Mouse (Mus musculus) adrenal gland, postnatal 36 days (tissue): Measurements from ENCODE around the gene Elavl2. TPM values are rescaled to one million over a fixed set of nuclear protein-coding genes. Genes with fewer than 3 reads are reported as not detected.

Experiments
- DNase-seq, 2 experiments: peaks; one replicate each; pipeline ENCODE4 v3.0.0; 2021; ENCODE audit warnings: mixed read lengths in 1 of 2
- long read RNA-seq, 2 experiments: library from polyadenylated mRNA; stranded (forward); transcript quantifications; one replicate each; pipeline ENCODE4 v2.0.0; 2021; ENCODE audit warnings: borderline sequencing depth in 2 of 2
- total RNA-seq, 2 experiments: library from RNA; stranded (reverse); gene quantifications; 2 replicates each; pipeline ENCODE4 v1.2.3; 2021

The Elavl2 gene
- total RNA-seq, result 1 to 10 TPM in 1 of 2 experiments, under 1 TPM in 1; 0.23 to 1.8 TPM
- long read RNA-seq, experiment 1, result 0 reads
- long read RNA-seq, experiment 2, result 0 reads

DNA sequence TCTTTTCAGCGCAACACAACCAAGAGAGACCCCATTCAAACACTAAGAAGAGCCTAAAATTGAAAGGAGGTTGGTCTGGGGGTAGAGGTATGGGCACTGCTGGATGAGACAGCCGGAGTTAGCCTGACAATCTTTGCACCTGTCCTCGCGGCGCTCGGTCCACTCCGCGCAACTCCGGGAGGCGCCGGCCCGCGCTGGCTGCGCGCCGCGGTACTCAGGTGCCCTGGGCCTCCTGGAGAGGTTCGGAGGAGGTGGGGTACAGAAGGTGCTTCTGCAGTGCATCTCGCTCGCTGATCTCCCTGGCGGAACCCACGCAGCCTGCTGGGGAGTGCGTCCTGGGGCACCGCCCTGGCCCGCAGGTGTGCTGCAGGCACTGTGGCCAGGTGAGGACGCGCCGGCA lies at the start of gene Elavl2:
Gene Elavl2, minus strand, starts transcription at position 363 of the 400 bp plus-strand sequence.
- no peak for DNase-seq

DNA sequence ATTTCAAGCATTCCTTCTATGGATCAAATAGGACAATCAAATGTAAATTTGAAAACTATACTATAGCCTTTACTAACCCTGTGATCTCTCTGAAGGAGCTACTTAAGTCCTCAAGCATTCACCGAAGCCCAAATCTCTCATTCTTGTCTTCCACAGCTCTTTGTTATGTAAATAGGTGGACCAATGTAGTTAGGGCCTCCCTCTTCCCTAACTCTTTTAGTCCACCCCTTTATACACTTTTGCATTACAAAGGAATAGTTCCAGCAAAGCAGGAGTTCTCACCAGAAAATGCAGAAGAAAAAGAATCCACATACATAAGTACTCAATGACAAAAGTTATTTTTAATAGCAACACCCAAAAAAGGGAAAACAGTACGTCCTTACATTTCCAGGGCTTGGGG lies 47.3 kb upstream of the Elavl2 start:
- no peak for DNase-seq

DNA sequence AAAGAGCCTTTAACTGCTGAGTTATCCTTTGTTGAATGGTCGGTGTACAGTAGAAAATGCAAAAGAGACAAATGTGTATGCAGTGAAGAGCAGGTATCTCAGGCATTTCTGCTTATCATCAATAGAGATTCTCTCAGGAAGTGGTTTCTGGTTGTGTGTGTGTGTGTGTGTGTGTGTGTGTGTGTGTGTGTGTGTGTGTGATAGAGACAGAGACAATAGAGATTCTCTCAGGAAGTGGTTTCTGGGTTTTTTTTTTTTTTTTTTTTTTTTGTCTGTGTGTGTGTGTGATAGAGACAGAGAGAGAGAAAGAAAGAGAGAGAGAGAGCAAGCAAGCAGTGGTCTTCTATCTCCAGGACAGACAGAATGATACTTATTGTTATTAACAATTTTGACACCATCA lies 15.0 kb upstream of the Elavl2 start:
- DNase-seq, result no peak

DNA sequence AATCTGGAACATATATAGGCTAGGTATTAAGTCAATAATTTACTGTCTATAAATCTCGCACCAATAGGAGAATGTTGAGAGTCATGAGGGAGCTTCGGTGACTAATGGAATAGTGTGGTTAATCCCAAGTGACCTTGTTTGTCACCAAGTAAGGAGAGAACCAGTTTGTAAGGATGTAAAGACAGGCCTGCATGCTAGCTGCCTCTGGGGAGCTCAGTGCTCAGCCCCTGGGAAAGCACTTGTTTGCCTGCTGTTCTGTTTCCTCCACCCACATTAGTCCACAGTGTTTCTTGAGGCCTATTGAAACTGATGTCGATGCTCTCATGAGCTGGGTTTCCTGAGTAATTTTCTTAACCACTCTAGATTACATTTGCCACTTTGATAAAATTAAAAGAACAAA lies 4.5 kb upstream of the Elavl2 start:
- no peak for DNase-seq

DNA sequence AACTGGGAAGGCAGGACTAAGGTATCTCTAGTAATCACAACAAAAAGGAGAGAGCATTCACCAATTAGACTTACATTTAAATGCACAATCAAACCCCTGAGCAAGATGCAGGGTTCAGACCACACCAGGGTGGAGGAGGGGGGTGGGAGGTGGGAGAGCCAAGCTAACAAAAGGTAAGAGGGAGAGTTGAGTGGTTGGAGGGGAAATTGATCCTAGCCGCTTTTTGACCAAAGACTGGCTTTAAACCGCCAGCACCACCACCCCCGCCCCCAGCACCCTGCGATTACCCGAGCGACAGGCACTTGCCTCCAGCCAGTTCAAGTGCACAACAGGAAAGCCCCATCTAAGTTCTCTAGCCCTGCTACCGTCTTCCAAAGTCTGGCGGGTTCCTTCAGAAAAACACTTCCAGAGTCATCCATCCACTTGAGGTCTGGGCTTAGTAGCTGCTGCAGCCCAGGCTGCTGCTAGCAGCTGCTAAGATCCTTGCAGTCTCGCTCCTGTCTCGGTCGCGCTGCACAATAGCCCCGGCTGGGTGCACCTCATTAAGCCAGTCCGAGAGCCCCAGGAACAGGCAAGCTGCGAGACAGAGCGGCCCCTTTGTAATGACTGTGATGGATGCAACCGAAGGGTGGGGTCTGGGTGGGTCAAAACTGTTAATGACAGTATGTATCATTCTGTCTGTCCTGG lies 932 bp downstream of the Elavl2 start:
- no peak for DNase-seq

DNA sequence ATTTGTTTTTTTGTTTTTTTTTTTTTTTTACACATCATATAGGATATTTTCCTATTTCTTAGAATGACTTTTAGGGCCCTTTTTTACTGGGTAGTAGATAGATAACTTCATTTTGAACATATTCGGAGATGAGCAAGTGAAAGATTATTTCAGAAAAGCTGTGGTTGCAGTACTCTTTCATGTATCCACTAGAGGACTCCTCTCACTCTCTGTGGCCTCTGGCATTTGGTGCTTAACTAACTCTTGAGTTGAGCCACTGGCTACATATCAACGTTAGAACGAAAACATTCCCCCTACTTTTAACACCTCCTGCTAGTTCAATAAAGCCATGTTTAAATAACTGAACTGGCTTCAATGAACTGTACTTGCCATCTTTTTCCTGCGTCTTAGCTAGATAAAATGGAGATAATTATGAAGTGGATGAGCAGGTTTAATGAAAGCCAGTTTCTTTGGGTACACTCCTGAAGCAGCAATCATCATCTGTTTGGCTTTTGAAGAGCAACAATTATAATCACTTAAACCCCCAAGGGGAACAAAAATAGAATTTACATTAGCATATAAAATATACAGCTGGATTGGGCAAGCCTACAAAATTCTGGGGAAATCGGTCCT lies 8.5 kb downstream of the Elavl2 start:
- DNase-seq, result no peak

DNA sequence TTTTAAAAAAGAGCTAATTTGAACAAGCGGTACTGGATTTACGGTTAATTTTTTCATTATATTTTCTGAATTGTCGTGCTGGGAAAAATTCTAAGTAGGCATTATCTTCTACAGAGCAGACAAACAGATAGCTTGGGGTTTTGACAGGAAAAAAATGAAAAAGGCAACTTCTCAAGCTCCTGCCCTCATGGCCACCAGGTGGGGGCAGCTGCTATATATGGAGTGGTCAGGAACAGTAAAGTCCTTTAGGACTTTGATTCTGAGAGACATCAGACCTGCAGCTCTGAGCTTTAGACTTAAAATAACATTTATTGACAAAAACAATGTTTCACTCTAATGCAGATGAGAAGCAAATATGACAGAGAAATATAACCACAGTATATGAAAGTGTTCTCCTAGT lies 12.9 kb downstream of the Elavl2 start:
- DNase-seq, result no peak

DNA sequence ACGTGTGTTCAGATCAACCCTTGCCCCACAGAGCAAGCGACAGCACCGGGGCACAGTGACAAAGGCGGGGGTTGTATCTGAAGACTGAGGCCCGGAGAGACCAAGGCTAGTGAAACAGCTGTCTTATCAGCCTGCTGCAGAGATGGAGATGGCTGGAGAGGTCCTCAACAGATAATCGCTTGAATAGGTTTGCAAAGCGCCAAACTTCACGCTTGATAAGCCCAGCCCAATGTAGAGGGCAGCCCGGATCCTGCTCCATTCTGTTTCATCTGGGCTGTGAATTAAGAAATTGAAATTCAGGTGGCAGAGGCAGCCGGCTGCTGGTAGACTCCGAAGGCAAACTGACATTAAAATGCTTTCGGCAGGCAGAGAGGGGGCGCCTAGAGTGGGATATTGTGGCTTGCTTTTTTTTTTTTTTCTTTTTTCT lies 19.4 kb downstream of the Elavl2 start:
- no peak for DNase-seq

DNA sequence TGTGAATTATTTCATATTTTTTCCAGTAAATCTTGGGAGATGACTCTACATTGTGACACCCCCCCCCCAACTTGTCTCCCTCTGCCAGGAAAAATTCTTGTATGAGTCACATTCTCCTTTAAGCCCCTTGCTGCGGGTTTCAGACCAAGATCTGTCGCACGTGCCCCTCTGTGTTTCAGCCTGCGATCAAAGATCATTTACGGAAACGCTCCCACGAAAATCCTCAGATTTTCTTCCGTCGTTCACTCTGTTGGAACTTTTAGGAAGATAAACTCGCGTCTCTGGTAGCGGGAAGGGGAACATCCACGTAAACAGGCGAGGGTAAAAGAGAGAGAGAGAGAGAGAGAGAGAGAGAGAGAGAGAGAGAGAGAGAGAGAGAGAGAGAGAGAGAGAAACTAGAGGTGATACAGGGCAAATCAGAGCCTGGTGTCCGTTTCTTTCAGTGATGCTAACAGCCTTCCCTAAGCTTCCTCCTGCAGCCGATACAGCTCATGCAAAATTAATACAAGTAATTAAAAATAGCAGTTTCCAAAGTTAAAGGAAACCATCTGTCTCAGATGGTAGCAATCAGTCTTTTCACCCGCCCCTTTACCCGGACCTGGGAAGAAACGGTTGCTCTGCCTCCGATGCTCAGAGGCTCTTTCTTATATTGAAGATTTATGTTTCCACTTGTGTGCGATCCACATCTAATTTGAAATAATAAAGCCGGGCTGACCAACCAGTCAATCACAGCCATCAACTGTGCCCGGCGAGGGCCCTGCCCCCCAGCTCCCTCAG lies 20.1 kb downstream of the Elavl2 start:
- no peak for DNase-seq

DNA sequence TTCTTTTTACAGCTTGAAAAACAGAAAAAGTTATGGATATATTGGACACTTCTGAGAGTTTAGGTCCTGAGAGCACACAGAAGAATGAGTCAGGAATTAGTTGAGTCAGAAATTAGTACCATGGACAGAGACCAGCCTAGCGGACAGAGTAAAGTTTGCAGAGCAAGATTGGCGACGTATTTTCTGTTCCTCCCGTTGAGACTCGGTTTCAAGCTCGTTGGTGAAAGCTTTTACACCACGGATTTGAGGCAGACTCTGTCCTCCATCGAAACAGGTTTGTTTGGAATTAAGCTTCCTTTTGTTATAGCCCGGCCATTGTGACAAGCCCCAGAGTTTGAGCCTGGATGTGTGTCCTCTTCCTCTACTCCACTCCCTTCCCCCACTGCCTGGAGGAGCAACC lies 21.0 kb downstream of the Elavl2 start:
- DNase-seq, result peak; percentile 5 to 21

DNA sequence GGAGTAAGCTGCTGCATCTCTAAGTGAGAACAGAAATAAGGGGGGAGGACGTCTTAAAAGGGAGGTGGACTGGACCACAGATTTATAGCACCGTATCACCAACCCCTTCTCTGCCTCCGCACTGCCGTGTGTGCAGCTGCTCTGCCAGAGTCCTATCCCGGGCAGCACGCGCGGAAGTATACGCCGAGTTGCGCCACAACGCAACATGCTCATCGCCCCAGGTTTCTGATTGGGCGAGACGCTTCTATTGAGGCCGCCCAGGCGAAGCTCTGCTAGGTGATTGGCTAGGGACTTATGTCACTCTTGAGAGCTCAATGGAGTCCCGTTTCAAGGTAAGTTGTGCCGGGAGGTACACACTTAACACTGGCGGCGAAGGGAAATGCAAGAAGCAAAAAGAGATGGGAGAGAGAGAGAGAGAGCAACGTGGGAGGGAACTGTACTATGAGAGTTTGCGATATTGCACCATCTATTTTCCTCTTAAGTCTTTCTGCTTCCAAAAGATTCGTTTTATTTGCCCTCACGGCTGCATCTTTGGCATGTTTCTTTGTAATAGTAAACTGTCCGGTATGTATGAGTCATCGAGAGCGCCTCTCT lies 24.2 kb downstream of the Elavl2 start:
- DNase-seq, result peak; percentile 89 to 92

DNA sequence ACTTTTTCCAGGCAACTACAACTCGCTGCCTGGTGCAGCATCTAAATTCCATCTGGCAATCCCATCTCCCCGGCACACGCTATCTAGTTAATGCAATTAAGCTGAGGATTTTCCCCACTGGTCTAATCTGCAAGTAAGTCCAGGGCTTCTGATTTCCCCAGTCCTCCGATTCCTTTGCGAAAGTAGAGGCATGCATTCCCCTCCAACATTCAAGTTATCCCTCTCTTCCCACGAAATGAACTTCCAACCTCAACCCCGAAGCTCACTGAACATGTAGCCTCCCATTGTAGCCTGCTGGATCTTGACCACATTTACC lies 25.3 kb downstream of the Elavl2 start:
- DNase-seq, result no peak

DNA sequence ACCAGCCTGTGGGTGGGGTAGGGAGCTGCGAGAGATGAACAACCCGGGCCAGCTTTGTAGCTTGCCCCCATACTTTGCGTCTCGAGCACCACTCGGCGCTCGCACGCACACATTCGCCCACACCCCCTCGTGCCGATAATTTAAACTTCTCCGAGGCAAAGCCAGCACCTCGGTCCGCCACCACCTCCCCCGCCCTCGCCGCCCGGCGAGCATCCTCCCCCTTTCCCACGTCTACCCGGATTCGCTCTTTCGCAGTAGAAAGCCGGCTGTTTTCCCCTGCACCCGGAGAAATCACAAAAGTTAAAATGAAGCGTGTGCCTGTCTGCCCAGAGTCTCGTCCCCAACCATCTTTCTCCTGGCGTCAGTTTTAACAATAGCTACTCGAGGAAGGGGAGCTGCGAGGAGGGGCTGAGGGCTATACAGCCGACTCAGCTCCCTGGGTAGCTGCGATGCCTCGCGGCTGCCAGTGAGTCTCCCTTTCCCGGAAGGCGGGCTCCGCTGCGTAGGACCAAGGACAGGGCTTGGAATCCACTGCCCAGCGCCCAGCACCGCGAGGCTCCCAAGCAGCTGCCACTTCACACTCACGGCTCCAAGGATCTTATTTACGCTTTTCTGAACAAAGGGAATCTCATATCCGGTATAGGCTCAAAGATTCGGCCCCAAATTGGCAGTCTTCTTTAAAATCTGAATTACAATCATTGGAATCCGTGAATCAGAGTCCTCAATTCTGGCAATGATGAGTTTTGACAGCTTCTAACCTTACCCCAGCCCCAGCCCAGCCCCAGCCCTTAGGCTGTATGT lies 25.8 kb downstream of the Elavl2 start:
- DNase-seq, result peak; percentile 68 to 72

DNA sequence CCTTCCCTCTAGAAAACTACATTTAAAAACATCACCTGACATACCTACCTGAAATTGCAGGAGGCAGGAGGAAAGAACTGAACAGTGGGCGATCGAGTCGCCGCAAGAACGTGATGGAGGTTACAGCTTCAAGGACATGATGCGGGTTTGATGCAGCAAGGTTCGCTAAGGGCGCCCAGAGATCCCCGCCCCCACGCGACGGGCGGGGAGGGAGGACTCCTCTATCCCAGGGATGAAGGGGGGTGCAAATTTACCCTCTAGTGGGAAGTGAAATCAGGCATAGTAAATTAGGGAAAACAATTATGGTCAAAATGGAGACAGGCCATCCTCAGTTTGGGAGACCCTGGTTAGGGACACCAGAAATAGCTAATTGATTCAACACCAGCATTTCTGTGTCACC lies 27.7 kb downstream of the Elavl2 start:
- no peak for DNase-seq

DNA sequence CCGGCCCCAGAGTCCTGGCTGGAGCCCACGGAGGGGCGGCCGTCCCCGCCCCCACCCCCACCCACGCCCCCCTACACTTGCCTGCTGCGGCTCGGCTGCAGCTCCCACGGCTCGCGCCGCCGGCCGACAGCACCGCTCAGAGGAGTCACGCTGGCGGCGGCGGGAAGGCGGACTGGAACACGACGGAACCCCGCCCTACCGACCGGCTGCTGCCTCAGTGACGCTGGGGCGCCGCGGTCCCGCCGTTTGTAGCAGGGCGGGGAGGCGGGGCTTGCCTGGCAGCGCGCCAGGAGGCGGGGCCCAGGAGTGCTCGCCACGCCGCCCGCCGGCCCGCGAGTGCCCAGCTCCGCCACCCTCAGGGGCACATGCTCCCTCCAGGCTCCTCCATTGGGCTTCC lies 28.8 kb downstream of the Elavl2 start:
- peak; percentile 72 to 73 for DNase-seq

DNA sequence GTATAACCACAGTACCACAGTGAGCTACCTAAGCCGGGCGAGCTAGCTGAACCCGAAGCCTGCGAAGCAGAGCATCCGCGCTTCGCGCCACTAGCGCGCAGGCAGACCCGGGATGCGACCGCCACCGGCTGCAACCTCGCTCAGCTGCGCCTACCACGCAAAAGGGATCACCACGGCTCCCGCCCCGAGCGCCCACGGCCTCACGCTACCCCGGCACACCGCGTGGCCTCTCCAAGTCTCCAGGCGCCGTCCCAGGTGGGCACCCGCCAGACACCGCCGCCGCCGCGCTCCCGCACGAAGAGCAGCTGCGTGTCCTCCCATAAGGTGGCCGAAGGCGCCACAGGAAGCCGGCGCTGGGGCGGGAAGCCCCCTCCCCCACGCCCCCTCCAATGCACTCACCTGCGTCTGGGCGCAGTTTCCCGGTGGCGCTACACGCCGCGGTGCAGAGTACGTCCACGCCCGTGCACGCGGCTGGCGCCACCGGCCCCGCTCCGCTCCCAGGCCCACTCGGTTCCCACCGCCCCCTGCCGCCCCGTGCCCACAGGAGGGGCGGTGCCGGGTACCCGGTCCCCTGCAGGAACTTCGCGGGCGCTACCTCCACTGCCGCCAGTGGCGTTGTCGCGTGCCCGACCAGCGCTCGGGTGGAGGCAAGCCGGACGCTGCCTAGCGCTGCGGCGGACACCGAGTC lies 29.3 kb downstream of the Elavl2 start:
- no peak for DNase-seq

DNA sequence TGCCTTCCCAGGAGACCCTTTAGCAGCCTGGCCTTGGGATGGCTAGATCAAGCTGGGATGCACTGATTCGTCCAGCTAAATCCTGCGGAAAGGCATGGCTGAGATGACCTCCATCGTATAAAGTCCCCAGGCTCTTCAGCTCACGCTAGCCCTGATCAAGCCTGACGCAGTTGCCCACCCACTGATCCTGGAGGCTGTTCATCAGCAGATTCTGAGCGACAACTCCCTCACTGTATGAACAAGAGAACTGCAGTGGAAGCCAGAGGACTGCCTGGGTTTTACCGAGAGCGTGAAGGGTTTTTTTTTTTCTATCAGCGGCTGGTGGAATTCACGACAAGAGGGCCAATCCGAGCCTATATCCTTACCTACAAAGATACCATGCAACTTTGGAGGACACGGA lies 35.3 kb downstream of the Elavl2 start:
- DNase-seq, result no peak

DNA sequence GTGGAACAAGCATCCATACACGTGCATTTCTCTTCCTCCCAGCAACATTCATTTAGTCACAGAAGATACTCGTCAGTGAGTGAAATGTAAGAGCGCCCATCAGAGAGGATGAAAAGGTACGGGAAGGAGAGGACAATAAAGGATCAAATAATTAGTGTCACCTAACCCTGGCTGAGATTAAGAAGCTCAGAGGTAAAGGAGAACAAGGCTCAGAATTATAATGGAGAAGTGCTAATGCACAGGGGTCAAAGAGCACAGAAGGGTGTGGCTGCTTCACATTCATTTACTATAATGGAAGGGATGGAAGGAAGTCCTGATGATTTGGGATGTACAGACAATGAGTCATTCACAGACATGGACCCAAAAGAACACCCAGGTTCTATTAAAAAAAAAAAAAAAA lies 36.6 kb downstream of the Elavl2 start:
- no peak for DNase-seq

DNA sequence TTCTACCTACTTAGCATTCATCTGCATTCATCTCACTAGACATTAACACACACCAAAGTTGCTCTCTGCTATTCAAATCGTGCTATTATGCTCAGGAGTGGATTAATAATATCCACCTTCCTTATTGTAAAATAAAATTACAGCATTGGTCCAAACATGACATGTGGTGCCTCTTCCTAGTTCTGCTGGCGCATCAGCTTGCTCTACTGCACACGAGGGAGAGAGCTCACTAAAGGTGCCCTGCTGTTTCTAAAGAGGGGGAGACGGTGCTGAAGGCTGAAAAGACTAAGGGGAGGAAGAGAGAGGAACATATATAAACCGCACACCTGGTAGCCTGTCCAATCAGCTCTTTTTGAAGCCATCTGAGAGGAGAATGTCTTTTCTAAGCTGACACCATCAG lies 38.1 kb downstream of the Elavl2 start:
- DNase-seq, result no peak

DNA sequence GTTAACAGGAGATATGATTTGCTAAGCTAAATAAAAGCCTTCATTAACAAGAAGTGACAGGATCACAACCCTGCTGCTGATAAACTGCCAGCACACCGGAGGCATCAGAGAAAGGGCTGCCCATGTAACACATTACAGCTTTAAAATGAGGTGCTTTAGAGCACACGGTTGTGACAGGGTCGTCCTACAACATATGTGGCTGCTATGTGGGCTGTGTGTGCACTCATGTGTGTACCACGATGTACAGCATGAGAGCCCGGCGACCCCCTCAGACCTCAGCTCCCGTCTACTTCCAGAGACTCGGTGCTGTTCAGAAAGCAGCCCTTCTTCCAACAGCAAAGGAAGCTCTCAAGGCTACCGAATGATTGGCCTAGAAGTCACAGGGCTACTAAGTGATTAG lies 47.4 kb downstream of the Elavl2 start:
- DNase-seq, result no peak

DNA sequence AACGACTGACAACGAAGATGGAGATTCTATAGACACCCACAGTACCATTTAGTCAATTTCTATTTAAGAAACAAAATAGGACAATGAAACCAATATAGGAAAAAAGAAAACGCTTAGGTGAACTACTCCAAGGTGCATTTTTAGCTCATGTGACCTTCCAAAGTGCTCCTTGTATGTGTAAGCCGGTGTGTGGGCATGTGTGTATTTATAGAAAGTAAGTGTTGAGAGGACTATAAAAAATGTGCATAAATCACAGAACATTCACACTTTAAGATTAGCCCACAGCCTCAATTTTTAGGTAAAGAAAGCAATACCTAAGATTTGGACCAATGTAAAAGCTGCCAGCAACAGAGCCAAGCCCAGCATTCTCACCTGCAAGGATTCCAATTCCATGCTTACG lies 51.0 kb downstream of the Elavl2 start:
- no peak for DNase-seq

DNA sequence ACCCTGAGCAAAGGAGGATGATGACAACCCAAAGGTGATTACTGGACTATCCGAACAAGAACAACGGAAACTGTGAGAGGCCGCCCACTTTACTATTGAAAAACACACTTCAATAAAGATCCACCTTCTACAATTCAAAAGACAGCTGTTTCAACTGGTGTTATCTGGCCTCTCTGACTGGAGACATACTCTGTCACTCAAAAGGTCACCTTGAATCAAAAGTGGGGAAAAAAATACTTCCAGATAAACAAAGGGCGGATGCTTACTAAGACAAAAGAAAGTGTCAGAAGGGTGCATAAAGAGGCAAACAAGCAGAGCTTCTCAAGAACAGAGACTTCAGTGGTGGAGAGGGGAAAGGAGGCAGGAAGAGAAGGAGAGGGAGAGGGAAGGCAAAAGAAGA lies 66.4 kb downstream of the Elavl2 start:
- DNase-seq, result no peak
